20 mouse cellular contexts compared by ENCODE assay signal in genomic region chr5:24894814-24895213, GRCm38 (mm10). TPM values are rescaled to one million over a fixed set of nuclear protein-coding genes. Genes with fewer than 3 reads are reported as not detected.
DNase-seq lines count a peak whose midpoint lies in the region; ATAC-seq and TF ChIP-seq lines count a peak whose summit lies in the region.
"Had no signal": no experiment of that assay in that cellular context is flagged by ENCODE, and none has a peak within 500 bp of the region (broad histone marks: within the 10 kb centered on the region; RNA-seq: fewer than 3 reads in every experiment).

No protein-coding gene starts in this region.

- H3K4me2 ChIP-seq in heart, embryonic 12.5 days, result no peak overlapping the region
- H3K4me2 ChIP-seq in heart, embryonic 11.5 days, result no peak overlapping the region
- no peak overlapping the region for H3K4me2 ChIP-seq in lung, postnatal 0 days (replicated peaks; ENCODE audit: low read depth, low read length)
- H3K4me2 ChIP-seq: embryonic facial prominence, embryonic 15.5 days; limb, embryonic 15.5 days; midbrain, embryonic 15.5 days; stomach, embryonic 15.5 days had no signal

- no peak overlapping the region for H3K4me3 ChIP-seq in heart, embryonic 12.5 days
- H3K4me3 ChIP-seq in heart, embryonic 11.5 days (ENCODE audit: low read depth, low read length), result no peak overlapping the region
- H3K4me3 ChIP-seq in lung, postnatal 0 days (ENCODE audit: low read depth, low read length), result no peak overlapping the region
- H3K4me3 ChIP-seq: embryonic facial prominence, embryonic 15.5 days; limb, embryonic 15.5 days; midbrain, embryonic 15.5 days; stomach, embryonic 15.5 days had no signal

- H3K9ac ChIP-seq in heart, embryonic 12.5 days, result no peak overlapping the region
- no peak overlapping the region for H3K9ac ChIP-seq in heart, embryonic 11.5 days (ENCODE audit: low read depth, low read length)
- H3K9ac ChIP-seq in lung, postnatal 0 days (replicated peaks; ENCODE audit: low read depth), result no peak overlapping the region
- H3K9ac ChIP-seq: embryonic facial prominence, embryonic 15.5 days; limb, embryonic 15.5 days; liver, postnatal 0 days; midbrain, embryonic 15.5 days; stomach, embryonic 15.5 days had no signal

- no peak for TF ChIP-seq CTCF in lung, postnatal 0 days (IDR thresholded peaks at IDR 0.05)

- H3K36me3 ChIP-seq in heart, embryonic 12.5 days, result 0 out of 2 replicates have a peak, but pooled peaks cover 5% of the 10 kb centered on the region
- H3K36me3 ChIP-seq in heart, embryonic 11.5 days (ENCODE audit: control insufficient read depth, insufficient read depth, low read length), result no peaks in the 10 kb centered on the region; the same call in 1 of the 2 replicates
- H3K36me3 ChIP-seq in lung, postnatal 0 days (ENCODE audit: insufficient read depth, low read length), result no peaks in the 10 kb centered on the region
- H3K36me3 ChIP-seq: embryonic facial prominence, embryonic 15.5 days; limb, embryonic 15.5 days; midbrain, embryonic 15.5 days; stomach, embryonic 15.5 days had no signal

- no peaks in the 10 kb centered on the region for H3K9me3 ChIP-seq in heart, embryonic 12.5 days (replicated peaks)
- H3K9me3 ChIP-seq in heart, embryonic 11.5 days (replicated peaks; ENCODE audit: control insufficient read depth, low read length), result no peaks in the 10 kb centered on the region
- no peaks in the 10 kb centered on the region for H3K9me3 ChIP-seq in lung, postnatal 0 days (ENCODE audit: low read length)
- H3K9me3 ChIP-seq: embryonic facial prominence, embryonic 15.5 days; limb, embryonic 15.5 days; midbrain, embryonic 15.5 days; stomach, embryonic 15.5 days had no signal

- intact Hi-C loops in left cerebral cortex, postnatal 4 days (cut with DNase I), result no loop called here

- H3K27ac ChIP-seq in heart, embryonic 12.5 days (ENCODE audit: poor library complexity, severe bottlenecking), result 0 out of 2 replicates have a peak overlapping the region, but pooled peaks have one; percentile 17
- H3K27ac ChIP-seq in heart, embryonic 11.5 days (ENCODE audit: low read depth, low read length), result no peak overlapping the region
- no peak overlapping the region for H3K27ac ChIP-seq in lung, postnatal 0 days (ENCODE audit: low read length)
- H3K27ac ChIP-seq: embryonic facial prominence, embryonic 15.5 days; limb, embryonic 15.5 days; macrophage; midbrain, embryonic 15.5 days; stomach, embryonic 15.5 days had no signal

- ATAC-seq in heart, embryonic 12.5 days (ENCODE audit: insufficient number of reproducible peaks, low FRiP score), result no peak
- no peak for ATAC-seq in heart, embryonic 11.5 days (replicated peaks; ENCODE audit: insufficient number of reproducible peaks, low FRiP score, low TSS enrichment)
- no peak for ATAC-seq in lung, postnatal 0 days
- peak; percentile 84 for ATAC-seq in inflammation-experienced regulatory T-cells, adult 6 months
- ATAC-seq: liver, postnatal 0 days; midbrain, embryonic 15.5 days; Patski had no signal

- H3K27me3 ChIP-seq in heart, embryonic 12.5 days (replicated peaks), result no peaks in the 10 kb centered on the region
- H3K27me3 ChIP-seq in heart, embryonic 11.5 days (ENCODE audit: control insufficient read depth, insufficient read depth, low read length), result no peaks in the 10 kb centered on the region
- H3K27me3 ChIP-seq in lung, postnatal 0 days (replicated peaks; ENCODE audit: insufficient read depth, low read length), result no peaks in the 10 kb centered on the region
- H3K27me3 ChIP-seq: embryonic facial prominence, embryonic 15.5 days; limb, embryonic 15.5 days; midbrain, embryonic 15.5 days; Patski; stomach, embryonic 15.5 days had no signal

- DNase-seq in lung, postnatal 0 days (ENCODE audit: low spot score), result peak; percentile 19
- no peak for DNase-seq in lung, postnatal 4 days
- DNase-seq in thymus, postnatal 25 days, result peak; percentile 22
- no peak for DNase-seq in lung, postnatal 10 days
- no peak for DNase-seq in left cerebral cortex, postnatal 4 days
- DNase-seq: cerebellum, adult 8-10 months; gastrocnemius, postnatal 14 days; kidney, adult 8-10 months; kidney, postnatal 36 days; liver, postnatal 0 days; spleen, adult 18-20 months had no signal

- peaks cover 45% of the 10 kb centered on the region for H3K4me1 ChIP-seq in heart, embryonic 12.5 days (replicated peaks)
- H3K4me1 ChIP-seq in heart, embryonic 11.5 days (ENCODE audit: control insufficient read depth, insufficient read depth, low read length), result peaks cover 33% of the 10 kb centered on the region
- H3K4me1 ChIP-seq in lung, postnatal 0 days (ENCODE audit: insufficient read depth, low read depth, low read length), result no peaks in the 10 kb centered on the region
- H3K4me1 ChIP-seq: embryonic facial prominence, embryonic 15.5 days; stomach, embryonic 15.5 days had no signal

- no peak for TF ChIP-seq EP300 in lung, postnatal 0 days (IDR thresholded peaks at IDR 0.05)

- 36% methylated on average over 1 of the region's 1 CpGs for WGBS in heart, embryonic 12.5 days
- WGBS in heart, embryonic 11.5 days (ENCODE audit: insufficient replicate concordance), result 57% methylated on average over 1 of the region's 1 CpGs
- 67% methylated on average over 1 of the region's 1 CpGs for WGBS in lung, postnatal 0 days

RNA-seq across cellular contexts. Expression of gene Rheb, which starts 52.4 kb away (rescaled TPM):
- polyA plus RNA-seq in heart, embryonic 12.5 days (2016; fragmentation: Nextera tagmentation; extraction: Ambion mirVana), result 260 and 270 TPM in 2 replicates
- polyA plus RNA-seq in heart, embryonic 11.5 days (2014; fragmentation: Nextera tagmentation; extraction: Ambion mirVana), result 242 and 245 TPM in 2 replicates
- polyA plus RNA-seq in lung, postnatal 0 days (2015; fragmentation: Nextera tagmentation; extraction: Ambion mirVana), result 180 and 189 TPM in 2 replicates
- polyA plus RNA-seq in inflammation-experienced regulatory T-cells, adult 6 months (2017; shearing (Covaris generic)), result 100 to 1,000 TPM in 1 of 3 experiments, 10 to 100 TPM in 2; 74.2 to 131 (median 98.5) TPM
- 100 to 1,000 TPM; 112 to 127 TPM for total RNA-seq in left cerebral cortex, postnatal 4 days (2021)

Comparison
In these comparisons a context has a peak if more than half of its experiments do, and no peak if none do; other contexts are left out.
1. DNase-seq: peak in lung, postnatal 0 days (single experiment) and thymus, postnatal 25 days (single experiment); none in lung, postnatal 4 days (0 of 2), lung, postnatal 10 days (single experiment) and left cerebral cortex, postnatal 4 days (single experiment).